Mouse (Mus musculus) thymus, adult 18-20 months (tissue): Measurements from ENCODE around the gene Scn2b.

Experiments
- DNase-seq, 2 experiments: peaks; one replicate each; pipeline ENCODE4 v3.0.0; 2022; ENCODE audit warnings: mixed read lengths in 2 of 2

Scn2b gene

DNA sequence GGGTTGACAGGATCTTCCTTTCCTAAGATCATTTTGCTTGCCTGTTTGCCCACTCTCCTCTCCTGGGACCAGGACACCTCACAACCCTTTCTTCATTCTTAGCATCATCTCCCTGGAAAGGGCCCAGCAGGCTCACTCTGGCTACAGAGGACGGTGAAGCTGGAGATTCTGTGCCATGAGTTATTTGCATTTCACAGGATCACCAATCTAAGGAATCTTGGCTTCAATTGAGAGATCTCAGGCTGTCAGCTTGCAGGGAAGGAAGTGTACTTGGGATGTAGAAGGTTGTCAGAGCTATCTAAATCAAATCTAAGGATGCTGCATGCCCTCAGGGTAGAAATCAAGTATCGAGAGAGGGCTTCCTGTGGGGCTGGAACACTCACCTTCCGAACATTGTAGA is 55.9 kb downstream of the Scn2b start:
- DNase-seq: no peak

GRCm38 (mm10) chr9:45179282-45179681 is 61.7 kb downstream of the Scn2b start:
- DNase-seq: no peak
